Mouse (Mus musculus) cortical plate, adult 2 months (tissue): ENCODE measurements at regions not wholly inside any gene's neighbourhood (a gene's known extent, or its start where the extent isn't known, plus 50 kb on each side); places are given as distances from the start of the nearest gene placed in this dataset.

ENCODE experiments used
- CTCF ChIP-seq: fragments of 200-500 bp; IDR thresholded peaks from 2 replicates; pipeline ENCODE4 v1.5.1; 2011; ENCODE audit warnings: mild to moderate bottlenecking, control low read depth, low read length; ENCODE audit not compliant: insufficient read depth; ENCODE audit errors: extremely low read depth
- POLR2A ChIP-seq: fragments of 200-500 bp; IDR thresholded peaks from 2 replicates; pipeline ENCODE4 v1.6.1; 2011; ENCODE audit warnings: mild to moderate bottlenecking, low read length, control low read depth; ENCODE audit not compliant: insufficient read depth; ENCODE audit errors: extremely low read depth

- TF ChIP-seq CTCF = no peak
- TF ChIP-seq POLR2A = no peak
Observed at GRCm38 (mm10) chr1:52375320-52375719, 125.2 kb downstream of the Nab1 start.
